Mouse (Mus musculus) heart, adult 18-20 months (tissue): Measurements from ENCODE around the gene Ifitm2. TPM values are rescaled to one million over a fixed set of nuclear protein-coding genes. Genes with fewer than 3 reads are reported as not detected.

Source experiments
- DNase-seq, 2 experiments: peaks; one replicate each; pipeline ENCODE4 v3.0.0; 2021 to 2022; ENCODE audit warnings: mixed read lengths in 1 of 2
- total RNA-seq, 2 experiments: library from RNA; stranded (reverse); gene quantifications; 2 replicates each; pipeline ENCODE4 v1.2.3; 2021

Gene Ifitm2
- total RNA-seq, 2 experiments from 2014 or later, result 98.8 to 99.4 TPM

DNA sequence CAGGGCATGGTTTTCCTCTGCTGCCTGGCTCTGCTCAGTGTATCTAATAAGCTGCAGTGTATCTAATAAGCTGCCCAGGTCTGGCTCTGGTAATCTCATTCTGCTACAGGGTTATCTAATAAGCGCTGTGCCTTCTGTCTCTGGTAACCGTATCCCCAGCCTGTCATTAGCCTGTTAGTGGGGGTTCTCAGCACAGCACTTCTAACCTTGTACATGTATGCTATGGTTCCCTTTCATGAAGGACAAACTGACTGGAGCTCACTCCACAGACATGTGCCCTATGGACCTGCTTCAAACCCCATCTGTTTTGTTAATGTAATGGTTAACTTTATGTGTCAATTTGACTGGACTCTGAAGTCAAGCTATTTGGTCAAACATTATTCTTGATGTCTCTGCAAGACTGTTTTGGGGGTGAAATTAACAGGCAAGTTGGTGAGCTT is 50.1 kb downstream of the Ifitm2 start:
- DNase-seq, result no peak

Other genes starting within 250 kb of the Ifitm2 start
- 10 to 100 TPM in 1 of 2 experiments, 1 to 10 TPM in 1; 6.0 to 49.3 TPM for gene Cyp2e1, start 192.2 kb downstream of the Ifitm2 start, total RNA-seq
- not detected for gene Syce1, start 168.1 kb downstream of the Ifitm2 start, total RNA-seq
- gene Zfp941, start 133.8 kb downstream of the Ifitm2 start, total RNA-seq, result under 1 TPM; 0.20 to 0.41 TPM
- gene Urah, start 121.0 kb downstream of the Ifitm2 start, total RNA-seq, result 1 to 10 TPM in 1 of 2 experiments, under 1 TPM in 1; 0.77 to 2.4 TPM
- gene Scgb1c1, start 110.4 kb downstream of the Ifitm2 start, total RNA-seq, result 10 to 100 TPM; 30.5 to 32.9 TPM
- gene Odf3, start 108.2 kb downstream of the Ifitm2 start, total RNA-seq, result not detected
- gene Gm45785, start 99.7 kb downstream of the Ifitm2 start, total RNA-seq, result not detected
- gene Ric8a, start 99.0 kb downstream of the Ifitm2 start, total RNA-seq, result 10 to 100 TPM; 18.4 to 21.2 TPM
- gene Bet1l, start 98.4 kb downstream of the Ifitm2 start, total RNA-seq, result 1 to 10 TPM; 9.2 TPM
- gene Psmd13, start 74.0 kb downstream of the Ifitm2 start, total RNA-seq, result 10 to 100 TPM; 76.5 to 84.0 TPM
- gene Sirt3, start 73.7 kb downstream of the Ifitm2 start, total RNA-seq, result 10 to 100 TPM; 61.9 to 69.3 TPM
- gene Cox8b, start 55.5 kb downstream of the Ifitm2 start, total RNA-seq, result 1,000 to 10,000 TPM; 3,201 to 3,214 TPM
- not detected for gene Nlrp6, start 35.1 kb downstream of the Ifitm2 start, total RNA-seq
- gene Pgghg, start 14.6 kb downstream of the Ifitm2 start, total RNA-seq, result 1 to 10 TPM; 3.5 to 4.3 TPM
- under 1 TPM in 1 of 2 experiments, not detected in 1; 0.46 TPM for gene Ifitm5, start 5.7 kb downstream of the Ifitm2 start, total RNA-seq
- not detected for gene Gm45717, start 50 bp downstream of the Ifitm2 start, total RNA-seq
- 1 to 10 TPM; 2.6 to 8.3 TPM for gene Ifitm1, start 11.2 kb upstream of the Ifitm2 start, total RNA-seq
- 100 to 1,000 TPM in 1 of 2 experiments, 10 to 100 TPM in 1; 94.8 to 129 TPM for gene Ifitm3, start 54.8 kb upstream of the Ifitm2 start, total RNA-seq
- not detected for gene Ifitm6, start 61.9 kb upstream of the Ifitm2 start, total RNA-seq
- gene Gm17387, start 73.1 kb upstream of the Ifitm2 start, total RNA-seq, result not detected
- gene B4galnt4, start 105.1 kb upstream of the Ifitm2 start, total RNA-seq, result not detected
- gene Pkp3, start 122.2 kb upstream of the Ifitm2 start, total RNA-seq, result 1 to 10 TPM in 1 of 2 experiments, under 1 TPM in 1; 0.37 to 1.6 TPM
- gene Sigirr, start 144.6 kb upstream of the Ifitm2 start, total RNA-seq, result 1 to 10 TPM; 4.2 to 4.7 TPM
- not detected for gene Ano9, start 161.8 kb upstream of the Ifitm2 start, total RNA-seq
- gene Ptdss2, start 166.4 kb upstream of the Ifitm2 start, total RNA-seq, result 10 to 100 TPM; 28.1 to 30.3 TPM
- 10 to 100 TPM; 71.5 to 77.6 TPM for gene Rnh1, start 216.9 kb upstream of the Ifitm2 start, total RNA-seq
- gene Hras, start 238.0 kb upstream of the Ifitm2 start, total RNA-seq, result 100 to 1,000 TPM in 1 of 2 experiments, 10 to 100 TPM in 1; 91.4 to 103 TPM
- 1 to 10 TPM; 2.0 to 3.4 TPM for gene Lrrc56, start 238.2 kb upstream of the Ifitm2 start, total RNA-seq